Mouse (Mus musculus) kidney, postnatal 4 days (tissue): ENCODE results near the gene Slc26a1.

Experiments
- DNase-seq, 2 experiments: peaks; one replicate each; pipeline ENCODE4 v3.0.0; 2021; ENCODE audit warnings: mixed read lengths in 2 of 2

Slc26a1 gene

DNA sequence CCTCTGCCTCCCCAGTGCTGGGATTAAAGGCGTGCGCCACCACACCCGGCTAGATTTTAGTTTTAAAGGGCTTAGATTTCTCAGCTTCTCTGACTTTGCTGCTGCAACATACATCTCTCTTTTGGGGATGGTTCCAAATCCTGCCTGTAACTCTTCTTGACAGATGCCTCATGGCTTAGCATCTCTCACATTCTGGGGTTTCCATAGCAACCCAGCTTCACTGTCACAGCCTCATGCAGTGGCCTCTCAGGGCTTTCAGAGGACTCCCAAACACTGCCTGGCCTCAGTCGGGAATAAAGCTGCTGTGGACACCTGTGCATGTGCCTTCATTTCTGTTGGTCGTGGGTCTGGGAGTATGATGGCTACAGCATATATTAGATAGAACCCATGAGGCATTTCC is 13.7 kb upstream of the Slc26a1 start:
- DNase-seq = no peak

DNA sequence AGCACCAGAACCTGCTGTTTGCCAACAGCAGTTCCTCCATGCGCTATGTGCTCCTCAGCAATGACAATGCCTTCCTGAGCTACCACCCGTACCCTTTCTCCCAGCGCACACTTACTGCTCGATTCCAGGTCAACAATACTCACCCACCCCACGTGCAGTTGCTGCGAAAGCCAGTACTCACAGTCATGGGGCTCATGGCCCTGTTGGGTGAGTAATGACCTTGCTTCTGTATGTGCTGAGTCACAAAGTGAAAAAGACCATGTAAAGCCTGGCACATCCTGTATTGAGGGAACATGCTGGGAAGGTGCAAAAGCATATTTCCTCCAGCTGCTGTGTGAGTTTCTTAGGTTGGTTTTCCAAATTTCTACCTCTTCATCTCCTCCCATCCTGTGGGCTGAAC is 5.5 kb upstream of the Slc26a1 start:
- no peak for DNase-seq

DNA sequence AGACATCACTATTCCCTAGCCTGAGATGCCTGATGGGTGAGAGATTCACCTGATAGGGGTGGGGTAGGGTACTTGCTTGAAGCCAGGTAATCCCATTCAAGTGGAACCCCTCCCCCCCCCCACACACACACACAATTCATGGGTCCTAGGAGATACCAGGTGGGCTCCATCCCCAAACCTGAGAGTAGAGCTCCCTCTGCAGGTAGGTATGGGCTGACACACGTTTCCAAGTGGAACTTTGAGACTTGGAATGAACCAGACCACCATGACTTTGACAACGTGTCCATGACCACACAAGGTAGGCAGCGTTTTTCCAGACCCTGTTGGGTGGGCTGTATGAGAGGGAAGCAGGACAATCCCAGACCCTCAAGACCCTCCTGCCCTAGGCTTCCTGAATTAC is 4.5 kb upstream of the Slc26a1 start:
- no peak for DNase-seq

DNA sequence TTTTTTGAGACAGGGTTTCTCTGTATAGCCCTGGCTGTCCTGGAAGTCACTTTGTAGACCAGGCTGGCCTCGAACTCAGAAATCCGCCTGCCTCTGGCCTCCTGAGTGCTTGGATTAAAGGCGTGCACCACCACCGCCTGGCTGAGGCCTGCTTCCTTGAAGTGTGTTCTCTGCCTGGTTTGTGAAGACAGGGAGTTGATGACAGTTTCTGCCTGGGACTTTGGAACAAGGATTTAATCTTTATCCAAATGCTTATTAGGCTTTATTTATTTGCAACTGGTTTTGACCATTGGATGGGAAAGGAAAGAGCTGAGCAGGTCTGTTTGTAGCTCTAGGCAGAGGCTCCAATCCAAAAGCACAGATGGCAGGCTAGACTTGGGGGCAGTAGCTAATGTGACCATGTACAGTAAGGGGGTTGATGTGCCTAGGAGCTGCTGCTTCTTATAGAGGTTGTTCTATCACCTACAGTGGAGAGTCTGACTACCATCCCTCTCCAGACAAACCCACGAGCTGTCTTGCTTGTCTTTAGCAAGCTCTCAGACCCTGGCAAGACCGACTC is 3.0 kb upstream of the Slc26a1 start:
- DNase-seq = peak in 1 of 2 experiments; percentile 40

DNA sequence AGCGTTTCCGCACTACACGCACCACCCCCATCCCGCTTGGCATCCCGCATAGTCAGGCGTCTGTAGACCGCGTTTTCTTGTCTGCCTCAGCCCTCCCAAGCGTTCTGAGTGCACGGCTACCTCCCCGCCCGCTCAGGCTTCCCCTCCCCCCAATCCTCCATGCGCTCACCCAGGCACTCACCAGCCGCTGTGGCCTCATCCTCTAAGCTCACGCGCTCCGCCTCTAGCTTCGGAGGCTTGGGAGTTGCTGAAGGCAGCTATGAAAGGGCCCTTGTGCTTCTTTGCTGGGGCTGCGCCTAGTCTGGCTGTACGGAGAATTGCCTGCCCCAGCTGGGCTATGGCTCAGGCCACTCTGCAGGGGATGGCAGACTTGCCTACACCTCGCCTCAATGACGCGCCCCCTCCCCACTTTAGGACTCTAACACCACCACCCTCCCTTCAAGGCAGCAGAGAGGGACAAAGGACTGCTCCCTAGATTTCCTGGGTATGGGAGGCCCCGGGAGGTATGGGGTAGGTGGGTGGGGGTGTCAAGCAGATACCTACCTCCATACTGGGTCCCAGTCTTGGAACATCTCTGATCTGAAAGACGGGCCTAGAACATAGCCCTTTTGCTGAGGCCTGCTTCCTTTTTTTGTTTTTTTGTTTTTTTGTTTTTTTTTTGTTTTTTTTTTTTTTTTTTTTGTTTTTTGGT is 2.4 kb upstream of the Slc26a1 start:
- DNase-seq = peak; percentile 74 to 84

DNA sequence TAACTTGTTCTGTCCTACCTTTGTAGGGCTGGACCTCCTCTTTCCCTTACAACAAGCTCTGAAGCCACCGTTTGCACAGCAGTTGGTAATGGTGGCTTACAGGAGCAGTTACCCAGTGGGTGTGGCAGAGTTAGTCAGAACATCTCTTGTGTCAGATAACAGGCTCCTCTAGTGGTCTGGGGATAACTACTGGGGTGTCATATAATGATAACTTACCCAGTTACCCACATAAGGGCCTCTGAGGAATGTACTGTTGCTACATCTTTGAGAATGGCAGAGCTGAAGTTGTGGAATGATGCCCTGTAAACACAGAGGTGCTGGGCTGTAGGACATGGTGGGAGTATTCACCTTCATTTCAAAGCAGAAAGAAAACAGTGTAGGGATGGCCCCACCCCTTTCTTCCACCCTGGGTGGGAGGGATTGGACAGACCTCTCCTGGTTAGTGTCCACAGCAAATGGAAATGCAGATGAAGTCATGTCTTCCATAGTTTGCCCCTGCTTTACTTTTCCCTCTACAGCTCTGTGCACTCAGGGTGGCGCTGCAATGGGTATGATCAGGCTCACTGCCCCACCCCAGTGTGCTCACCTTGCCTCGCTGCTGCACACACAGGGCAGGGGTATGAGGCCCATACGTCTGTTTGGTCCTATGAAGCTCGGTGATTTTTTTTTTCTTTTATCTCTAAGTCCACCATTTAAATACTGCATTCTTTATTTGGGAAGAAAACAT is 1.6 kb upstream of the Slc26a1 start:
- DNase-seq = peak in 1 of 2 experiments; percentile 54

DNA sequence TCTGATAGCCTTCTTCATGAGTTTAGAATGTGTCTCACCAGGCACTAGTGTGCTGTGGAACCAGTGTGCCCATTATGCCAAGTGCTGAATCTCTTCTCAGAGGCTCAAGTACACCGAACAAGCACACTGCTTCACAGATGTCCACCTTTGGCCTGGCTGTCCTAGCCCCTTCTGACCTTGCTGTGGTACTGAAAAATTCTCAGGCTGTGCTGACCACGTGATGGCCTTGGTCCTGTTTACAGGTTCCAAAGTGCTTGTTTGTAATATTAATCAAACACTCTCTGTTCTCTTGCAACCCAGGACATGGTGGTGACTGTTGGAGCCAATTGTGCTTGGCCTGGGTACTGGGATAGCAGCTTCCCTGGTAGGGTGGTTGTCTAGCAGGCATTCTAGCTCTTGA is 745 bp downstream of the Slc26a1 start:
- peak in 1 of 2 experiments; percentile 43 for DNase-seq

DNA sequence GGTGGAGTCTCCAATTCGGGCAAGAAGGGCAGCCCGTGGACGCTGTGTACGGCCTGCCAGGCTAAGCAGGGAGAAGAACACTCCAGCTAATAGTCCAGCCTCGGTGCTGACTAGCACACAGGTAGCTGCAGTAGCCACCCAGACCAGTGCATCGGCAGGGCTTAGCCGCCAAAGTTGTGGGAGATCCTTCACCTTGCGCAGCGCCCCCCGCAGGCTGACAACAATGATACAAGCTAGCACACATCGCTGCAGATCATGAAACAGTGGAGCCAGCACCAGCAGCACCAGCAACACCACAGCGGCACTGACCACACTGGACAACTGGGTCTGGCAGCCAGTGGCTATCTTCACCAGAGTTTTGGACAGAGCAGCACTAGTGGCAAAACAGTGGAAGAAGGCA is 3.6 kb downstream of the Slc26a1 start:
- no peak for DNase-seq

DNA sequence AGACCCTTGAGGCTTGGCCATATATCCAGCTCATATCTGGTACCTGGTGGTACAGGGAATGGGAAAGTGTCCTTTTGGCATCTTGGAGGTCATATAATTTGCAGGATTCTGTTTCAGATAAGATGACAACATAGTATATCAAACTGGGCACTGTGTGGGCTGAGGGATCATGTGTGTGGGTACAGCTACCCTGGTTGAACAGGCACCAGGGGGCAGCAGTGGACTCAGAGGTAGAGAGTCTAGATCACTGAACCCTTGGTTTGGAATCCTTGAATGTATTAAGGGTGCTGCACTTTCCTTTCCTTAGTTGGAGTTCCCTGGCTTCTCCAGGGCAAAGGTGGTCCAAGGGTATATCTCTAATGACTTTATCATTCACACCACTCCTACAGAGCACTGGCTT is 4.6 kb downstream of the Slc26a1 start:
- peak; percentile 76 to 81 for DNase-seq

DNA sequence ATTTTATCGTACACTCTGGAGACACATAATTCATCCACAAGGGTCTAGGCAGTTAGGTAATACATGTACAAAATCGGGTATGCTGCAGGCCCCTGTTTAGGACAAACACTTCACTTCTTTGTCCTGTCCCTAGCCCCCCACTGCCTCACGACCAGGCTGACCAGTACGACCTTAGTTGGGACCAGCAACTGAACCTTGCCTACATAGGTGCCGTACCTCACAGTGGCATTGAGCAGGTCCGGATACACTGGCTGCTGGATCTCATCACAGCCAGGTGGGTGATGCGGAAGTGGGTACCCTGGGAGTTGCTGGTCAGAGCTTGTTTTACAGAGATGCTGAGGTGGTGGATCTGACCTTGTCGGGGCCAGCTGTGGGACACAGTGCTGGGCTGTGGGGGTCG is 5.4 kb downstream of the Slc26a1 start:
- no peak for DNase-seq

DNA sequence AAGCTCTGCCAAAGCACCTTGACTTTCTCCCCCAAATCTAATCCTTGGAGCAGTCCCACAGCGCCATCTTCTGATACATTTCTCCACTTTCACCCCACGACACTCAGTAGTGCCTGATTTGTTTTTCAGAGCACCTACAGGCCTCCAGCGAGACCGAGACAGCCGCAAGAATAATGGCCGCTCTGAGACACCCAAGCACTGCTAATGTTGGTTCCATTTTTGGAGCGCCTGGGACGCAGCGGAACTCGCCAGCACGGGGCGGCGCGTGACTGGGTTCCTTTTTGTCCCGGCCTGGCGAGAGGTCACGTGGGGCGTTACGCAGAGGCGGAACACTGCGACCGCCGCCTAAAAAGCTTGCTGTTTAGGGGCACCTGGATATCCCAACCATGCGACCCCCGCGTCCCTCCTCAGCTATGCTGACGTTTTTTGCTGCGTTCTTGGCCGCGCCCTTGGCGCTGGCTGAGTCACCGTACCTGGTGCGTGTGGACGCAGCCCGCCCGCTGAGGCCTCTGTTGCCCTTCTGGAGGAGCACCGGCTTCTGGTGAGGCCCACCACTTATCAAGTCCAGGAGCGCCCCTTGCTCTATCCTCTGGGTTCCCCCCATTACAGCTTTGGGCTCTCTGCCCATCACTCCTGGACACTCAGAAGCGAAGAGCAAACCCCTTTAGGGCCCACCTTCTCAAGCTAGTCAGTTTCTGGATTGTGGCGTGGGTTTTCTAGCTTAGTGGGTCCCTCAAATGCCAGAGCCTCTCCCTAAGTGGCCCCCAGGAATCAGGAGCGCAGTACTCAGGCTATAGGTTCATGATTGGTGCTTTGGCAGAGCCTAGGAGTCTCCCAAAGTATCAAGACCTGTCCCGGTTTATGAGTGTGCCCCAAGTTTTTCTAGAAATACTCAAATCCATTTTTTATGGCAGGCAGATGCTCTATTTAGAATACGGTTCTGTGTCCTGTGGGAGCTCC is 6.1 kb downstream of the Slc26a1 start, which contains the start of gene Dgkq:
TSS of gene Dgkq (minus strand) at position 696 of the 960 bp plus-strand sequence.
- peak; percentile 86 to 91 for DNase-seq

DNA sequence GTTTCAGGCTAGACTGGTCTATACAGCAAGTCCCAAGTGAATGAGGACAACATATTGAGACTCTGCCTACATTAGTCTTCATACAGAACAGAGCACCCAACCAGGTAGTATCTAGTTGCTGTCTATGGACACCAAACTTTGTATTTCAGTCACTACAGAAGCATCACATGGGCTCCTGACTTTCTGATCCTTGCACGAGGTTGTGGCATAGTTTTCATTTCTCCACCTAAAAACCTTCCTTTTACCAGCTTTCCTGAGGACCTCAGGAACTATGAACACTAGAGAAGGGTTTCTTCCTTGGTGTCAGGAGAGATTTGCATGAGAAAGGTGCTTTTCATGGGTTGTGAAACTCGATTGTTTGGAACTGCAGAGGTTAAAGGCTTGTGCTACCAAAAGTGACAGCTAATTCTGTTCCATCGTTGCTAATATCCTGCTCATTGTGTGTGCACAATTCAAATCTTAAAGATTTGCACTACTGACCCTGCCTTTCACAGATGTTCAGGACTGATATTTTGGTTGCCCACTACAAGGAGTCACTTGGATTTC is 6.9 kb downstream of the Slc26a1 start:
- no peak for DNase-seq

DNA sequence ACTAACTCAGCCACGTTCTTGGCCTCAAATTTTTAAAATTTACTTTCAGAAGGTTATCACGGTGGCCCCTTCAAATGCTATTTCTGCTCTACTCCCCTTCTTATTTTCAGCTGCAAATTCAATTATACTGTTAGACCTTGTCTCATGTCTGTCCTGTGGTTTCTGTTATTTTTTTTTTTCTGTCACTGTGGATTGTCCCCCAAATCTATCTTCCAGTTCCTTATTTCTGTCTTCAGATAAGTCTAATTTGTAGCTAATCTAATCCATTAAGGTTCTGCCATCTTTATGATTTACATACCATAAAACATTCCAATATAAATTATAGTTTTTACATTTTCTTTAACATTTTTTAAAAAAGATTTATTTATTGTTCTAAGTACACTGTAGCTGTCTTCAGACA is 8.0 kb downstream of the Slc26a1 start:
- no peak for DNase-seq

DNA sequence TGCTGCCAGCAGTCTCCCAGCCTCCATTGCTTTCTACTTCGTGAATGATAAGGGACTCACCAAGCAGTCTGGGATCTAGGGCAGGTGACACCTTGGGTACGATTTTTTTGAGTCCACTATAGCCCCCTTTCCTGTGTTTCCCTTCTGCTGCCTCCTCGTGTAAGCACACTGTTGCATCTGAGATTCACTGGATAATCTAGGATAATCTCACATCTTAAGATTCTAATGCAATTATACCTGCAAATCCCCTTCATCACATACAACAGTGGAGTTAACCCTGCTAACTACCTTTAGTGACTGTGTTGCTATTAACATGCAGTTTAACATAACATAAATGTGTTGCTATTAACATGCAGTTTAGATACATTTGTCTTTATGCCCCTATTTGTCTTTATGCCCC is 10.3 kb downstream of the Slc26a1 start:
- no peak for DNase-seq

DNA sequence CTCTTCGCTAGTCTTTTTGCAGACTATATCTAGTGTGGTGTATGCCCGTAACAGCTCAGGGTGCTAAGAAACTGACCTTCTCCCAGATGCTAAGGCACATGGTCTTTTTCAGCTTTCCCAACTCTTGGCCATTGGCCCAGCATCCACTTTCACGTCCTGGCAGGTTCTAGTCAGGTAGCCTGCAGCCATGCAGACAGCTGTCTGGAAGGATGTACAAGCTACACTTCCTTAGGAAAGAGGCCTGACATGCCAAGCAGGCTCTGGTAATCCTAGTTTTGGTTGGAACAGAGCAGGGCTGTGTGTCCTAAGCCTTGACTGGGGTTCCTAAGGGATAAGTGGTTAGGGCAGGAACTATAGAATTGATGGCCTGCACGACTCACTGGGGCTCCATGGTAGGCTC is 12.6 kb downstream of the Slc26a1 start:
- DNase-seq = no peak

DNA sequence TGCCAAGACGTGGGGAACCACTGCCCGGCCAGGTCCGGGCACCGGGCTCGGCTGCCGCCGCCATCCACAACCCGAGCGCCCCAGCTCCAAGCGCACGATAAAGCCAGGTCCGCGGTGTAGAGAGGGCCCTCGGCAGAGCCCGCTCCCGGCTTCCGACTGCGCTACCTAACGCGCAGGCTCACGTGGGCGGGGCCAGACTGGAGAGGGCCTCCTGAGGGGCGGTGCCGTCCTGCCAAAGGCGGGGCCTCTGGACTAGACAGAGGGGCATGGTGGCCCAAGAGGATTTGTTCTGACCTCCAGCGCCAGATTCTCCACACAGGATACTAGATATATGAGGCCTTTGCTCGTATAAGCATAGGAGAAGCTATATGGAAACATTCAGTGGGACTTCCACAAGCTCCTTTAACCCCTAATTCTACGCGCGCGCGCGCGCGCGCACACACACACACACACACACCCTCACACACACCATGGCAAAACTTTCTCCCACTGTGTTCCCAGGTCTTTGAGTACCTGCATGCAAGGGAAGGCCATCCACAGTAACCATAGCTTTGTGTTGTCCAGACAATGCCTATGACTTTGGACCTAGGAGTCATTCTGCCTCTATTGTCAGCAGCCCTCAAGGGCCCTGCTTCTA is 14.6 kb downstream of the Slc26a1 start:
- peak; percentile 97 for DNase-seq

DNA sequence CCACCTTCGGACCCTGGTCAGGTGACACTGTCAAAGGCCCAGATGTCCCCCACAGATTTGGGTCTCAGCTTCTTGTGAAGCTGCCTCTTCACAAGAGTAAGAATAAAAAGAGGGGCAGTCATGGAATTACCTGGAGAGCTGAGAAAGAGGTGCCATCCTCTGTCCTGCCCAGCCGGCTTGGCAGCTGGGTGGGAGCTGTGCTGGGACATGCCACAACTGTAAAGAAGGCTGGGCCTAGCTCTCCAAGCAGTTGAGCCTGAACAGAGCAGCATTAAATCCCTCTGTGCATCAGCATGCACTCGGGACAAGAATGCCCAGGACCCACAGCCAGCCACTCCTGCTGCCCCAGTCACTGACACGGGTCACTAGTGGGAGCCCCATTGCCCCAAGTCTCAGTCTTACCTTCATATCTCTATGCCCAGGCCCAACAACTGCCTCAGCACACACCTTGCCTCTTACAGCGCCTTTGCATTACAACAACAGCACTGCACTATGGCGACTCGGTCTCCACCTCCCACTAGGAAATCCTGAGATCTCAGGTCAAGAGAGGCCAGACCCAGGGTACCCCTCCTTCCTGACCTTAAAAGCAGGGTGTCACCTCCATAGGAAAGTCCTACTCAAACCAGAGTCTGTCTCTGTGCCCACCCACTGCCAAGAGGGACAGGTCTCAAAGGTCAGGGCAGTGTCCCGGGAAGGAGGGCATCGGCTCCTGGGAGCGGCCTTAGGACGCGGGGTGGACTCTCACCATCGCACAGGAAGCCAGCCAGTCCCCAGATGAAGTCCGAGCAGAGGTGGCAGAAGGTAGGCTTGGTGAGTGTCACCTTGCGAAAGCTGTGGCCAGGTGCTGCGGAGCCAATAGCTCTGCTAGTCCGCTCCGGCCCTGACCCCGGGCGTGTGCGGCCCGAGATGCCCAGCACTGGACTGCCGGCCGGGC is 15.4 kb downstream of the Slc26a1 start, which contains the start of gene Idua:
TSS of gene Idua (plus strand) at position 634 of the 934 bp plus-strand sequence.
- DNase-seq = no peak

DNA sequence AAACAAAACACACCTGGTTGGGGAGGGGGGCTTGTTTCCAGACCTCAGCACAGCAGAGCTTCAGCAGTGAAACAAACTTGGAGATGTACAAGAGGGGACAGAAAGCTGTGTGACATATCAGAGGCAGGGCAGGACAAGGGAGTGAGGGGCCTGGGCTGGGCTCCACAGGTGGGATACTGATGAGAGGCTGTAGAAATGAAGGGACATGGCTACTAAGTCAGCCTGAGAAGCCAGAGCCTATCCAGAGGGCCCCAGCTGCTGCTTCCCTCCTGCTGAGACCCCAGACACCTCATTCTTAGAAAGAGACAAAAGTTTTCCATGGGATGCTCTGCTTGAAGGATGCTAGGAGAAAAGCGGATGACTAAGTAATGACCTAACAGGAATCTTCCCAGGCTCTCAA is 16.8 kb downstream of the Slc26a1 start:
- no peak for DNase-seq

DNA sequence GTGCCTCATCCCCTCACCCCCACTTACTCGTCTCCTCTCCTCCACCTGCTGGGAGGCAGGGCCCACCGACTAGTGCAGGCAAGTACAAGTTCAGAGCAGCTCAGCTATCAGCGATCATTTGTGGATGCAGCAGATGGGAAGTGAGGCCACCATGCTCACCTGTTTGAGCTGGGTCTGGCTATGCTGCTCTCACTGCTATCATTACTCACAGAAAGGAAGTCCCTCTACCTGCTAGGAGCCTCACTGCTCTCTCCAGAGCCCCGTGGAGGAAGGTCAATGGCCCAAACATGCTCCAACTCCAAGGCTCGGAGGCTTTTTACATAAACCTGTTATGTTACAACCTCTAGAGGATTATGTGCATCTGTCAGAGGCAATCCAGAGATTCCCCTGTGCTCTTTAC is 18.0 kb downstream of the Slc26a1 start:
- DNase-seq = no peak

DNA sequence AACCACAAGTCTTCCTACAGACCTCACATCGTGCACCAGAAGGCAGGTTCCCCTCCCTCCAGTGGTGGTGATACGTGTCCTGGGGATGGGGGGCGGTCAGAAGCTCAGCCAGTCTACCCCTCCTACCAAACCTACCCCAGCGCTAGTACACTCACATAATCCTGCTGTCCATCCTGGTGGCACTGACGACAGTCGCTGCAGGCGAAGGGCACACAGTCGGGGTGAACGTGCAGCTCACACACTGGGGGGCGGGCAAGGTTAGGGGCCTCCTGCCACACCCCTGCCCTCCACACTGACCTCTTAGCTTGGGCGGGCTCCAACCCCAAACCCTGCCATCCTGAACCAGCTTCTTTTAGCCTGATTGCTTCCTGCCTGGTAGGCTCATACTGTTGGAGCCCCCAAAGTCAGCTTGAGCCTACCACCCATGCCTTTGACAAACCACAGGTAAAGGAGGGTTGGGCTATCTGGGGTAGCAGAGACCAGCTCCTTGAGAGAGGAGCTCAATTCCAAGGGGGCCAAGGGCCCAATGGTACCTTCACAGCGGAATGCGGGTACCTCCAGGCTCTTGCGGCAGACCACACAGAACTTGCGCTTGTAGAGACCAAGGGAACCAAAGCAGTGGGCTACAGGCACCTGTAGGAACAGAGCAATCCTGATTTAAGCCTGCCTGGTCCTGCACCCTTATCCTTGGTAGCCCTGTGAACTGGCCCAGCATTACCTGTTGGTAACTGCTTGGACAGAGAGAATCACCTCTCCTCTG is 19.3 kb downstream of the Slc26a1 start:
- DNase-seq = no peak
